Mouse (Mus musculus) retina, postnatal 1 day (tissue): ENCODE measurements around the gene Gch1.

ENCODE experiments used
- DNase-seq: peaks from one replicate; pipeline ENCODE4 v3.0.0-alpha.2; 2012

Gene Gch1

DNA sequence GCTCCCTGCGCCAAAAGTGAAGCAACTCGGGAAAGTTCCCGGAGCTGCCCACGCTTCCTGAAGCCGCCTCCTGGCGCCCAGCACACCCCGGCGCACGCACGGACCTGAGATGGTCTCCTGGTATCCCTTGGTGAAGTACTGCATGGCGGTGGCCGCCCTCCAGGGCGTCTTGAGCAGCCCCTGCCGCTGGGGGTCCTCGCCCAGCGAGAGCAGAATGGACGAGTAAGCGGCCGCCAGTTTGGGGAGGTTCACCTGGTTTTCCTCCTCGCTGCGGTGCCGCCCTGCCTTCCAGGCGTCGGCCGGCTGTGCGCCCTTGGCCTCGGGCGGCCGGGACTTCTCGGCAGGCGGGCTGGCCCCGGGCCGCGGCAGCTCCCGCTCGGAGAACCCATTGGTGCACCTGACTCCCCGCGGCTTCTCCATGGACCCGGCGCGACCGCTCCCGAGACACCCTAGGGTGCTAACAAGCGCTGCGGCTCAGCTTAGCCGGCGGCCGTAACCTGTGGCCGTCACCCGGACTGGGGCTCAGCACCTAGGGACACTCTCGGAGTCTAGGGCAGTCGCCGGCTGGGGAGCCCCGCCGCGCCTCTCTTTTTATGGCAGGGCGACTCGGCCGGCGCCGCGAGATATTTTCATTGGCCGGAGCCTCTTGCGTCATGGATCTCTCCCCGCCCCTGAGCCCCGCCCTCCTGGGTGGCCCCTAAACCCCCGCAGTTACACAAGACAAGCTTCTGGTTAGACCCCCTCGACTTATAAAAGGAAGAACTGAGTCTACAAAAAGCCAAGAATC, at the start of gene Gch1:
TSS of gene Gch1 (minus strand) at position 566 of the 787 bp plus-strand sequence.
- DNase-seq: peak; percentile 83

DNA sequence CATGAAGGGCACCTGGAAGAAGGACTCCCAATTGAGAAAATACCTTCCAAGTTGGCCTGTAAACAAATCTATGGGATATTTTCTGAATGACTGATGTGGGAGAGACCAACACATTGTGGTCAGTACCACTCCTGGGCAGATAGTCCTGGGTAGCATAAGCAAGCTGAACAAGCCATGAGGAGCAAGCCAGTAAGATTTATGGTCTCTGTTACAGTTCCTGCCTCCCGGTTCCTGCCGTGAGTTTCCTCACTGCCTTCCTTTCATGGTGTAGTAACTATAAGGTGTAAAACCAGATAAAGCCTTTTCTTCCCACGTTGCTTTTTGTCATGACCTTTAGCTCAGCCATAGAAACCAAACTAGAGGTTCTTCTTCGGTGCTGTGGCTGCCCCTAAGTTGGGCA, 48.1 kb upstream of the Gch1 start:
- no peak for DNase-seq

DNA sequence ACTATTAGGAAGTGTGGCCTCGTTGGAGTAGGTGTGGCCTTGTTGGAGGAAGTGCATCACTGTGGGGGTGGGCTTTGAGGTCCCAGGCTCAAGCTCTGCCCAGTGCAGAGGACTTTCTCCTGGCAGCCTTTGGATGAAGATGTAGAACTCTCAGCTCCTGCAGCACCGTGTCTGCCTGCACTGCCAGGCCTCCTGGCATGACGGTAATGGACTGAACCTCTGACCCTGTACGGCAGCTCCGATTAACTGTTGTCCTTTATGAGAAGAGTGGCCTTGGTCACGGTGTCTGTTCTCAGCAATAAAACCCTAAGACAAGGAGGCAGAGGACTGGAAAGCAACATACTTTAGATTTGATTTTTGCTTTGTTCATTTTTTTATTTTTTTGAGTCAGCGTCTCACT, 47.3 kb upstream of the Gch1 start:
- no peak for DNase-seq

DNA sequence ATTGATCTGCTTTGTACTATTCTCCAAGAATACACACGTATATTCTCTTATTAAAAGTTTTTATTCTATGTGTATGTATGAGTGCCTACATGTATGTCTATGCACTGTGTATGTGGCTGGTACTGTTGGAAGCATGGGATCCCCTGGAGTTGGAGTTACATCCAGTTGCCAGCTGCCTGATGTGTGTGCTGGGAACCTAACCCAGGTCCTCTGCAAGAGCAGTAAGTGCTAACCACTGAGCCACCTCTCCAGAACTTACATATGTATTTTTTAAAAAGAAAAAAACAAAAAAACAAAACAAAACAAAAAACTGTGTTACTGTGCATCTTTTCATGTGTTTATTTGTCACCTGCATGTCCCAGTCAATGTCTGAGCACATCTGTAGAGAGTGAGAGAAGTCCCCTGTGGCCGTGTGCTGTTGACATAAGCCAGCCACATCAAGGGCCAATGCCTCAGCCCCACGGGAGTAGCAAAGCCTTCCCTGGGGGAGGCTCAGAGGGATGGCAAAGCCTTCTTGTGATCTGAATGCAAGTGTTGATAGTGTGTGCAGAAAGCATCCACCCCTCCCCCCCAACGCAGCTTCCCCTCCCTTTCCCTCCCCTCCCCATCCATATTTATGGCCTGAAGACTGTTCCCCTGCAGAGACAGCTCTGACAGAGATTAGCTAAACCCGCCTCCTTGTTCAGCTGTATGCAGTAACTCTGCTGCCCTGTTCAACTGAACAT, 45.5 kb upstream of the Gch1 start:
- no peak for DNase-seq

DNA sequence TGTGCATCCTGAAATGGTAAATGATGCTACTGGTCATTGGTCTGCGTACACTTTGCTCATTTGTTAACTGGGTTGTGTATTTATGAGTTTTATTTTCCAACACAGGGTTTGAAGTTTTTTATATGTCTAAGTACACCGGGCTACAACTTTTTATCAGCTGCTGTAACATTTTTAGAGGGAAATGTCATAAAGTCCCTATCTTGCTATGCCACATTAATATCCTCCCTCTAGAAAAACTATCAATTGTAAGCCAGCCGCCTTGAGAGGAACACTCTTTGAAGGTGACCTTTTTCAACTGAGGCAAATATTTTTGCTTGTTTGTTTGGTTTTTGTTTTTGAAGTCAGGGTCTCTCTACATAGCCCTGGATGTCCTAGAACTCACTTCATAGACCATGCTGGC, 44.8 kb upstream of the Gch1 start:
- DNase-seq: no peak

DNA sequence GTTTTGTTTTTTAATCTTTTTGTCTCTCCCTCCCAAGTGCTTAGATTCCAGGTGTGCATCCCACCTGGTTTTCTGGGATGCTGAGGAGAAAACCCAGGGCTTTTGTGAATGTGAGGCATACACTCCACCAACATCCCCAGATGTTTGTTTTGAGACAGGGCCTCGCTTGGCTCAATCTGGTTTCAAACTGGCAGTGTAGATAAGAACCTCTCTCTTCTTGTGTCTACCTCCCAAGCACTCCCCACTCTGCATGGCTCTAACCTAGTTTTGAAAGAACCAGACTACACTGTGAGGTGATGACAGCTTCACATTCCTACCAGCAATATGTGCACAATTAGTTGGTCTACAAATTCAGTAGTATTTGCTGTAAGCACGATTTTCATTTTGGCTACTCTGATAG, 44.4 kb upstream of the Gch1 start:
- DNase-seq: no peak

DNA sequence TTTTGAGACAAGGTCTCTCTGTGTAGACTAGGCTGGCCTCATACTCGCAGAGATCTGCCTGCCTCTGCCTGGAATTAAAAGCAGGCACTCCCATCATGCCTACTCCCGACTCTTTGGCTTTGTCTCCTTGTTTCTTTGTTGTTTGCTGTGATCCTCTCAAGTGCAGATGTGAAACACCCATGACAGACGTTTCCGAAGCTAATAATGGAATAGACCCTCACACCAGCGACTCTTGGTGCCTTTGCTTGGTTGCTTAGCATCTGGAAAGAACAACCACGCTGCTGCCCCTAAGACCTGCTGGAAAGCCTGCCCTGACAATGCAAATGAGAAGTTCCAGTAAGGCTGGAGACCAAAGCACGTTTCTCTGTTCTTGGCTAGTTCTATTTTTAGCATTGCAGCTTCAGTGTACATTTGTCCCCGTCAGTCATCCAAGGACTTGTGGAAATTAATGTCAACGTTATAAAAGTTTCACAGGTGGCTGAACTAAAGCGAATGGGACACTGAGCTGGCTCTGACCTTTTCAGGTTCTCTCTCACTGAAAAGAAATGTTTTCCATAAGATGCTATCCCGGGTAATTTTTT, 40.7 kb upstream of the Gch1 start:
- no peak for DNase-seq

DNA sequence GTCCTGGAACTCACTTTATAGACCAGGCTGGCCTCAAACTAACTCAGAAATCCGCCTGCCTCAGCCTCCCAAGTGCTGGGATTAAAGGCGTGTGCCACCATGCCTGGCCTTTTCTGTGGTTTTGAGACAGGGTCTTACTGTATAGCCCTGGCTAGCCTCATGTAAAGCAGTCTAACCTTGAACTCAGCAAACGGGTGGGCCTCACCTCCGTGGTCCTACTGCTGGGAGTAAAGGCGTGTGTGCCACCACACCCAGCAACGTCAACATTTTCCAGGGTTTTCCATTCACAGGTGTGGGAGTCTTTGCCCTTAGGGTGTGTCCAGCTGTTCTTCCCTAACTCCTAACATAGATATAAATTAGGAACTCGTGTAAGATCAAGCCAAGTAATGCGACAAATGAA, 36.7 kb upstream of the Gch1 start:
- no peak for DNase-seq

DNA sequence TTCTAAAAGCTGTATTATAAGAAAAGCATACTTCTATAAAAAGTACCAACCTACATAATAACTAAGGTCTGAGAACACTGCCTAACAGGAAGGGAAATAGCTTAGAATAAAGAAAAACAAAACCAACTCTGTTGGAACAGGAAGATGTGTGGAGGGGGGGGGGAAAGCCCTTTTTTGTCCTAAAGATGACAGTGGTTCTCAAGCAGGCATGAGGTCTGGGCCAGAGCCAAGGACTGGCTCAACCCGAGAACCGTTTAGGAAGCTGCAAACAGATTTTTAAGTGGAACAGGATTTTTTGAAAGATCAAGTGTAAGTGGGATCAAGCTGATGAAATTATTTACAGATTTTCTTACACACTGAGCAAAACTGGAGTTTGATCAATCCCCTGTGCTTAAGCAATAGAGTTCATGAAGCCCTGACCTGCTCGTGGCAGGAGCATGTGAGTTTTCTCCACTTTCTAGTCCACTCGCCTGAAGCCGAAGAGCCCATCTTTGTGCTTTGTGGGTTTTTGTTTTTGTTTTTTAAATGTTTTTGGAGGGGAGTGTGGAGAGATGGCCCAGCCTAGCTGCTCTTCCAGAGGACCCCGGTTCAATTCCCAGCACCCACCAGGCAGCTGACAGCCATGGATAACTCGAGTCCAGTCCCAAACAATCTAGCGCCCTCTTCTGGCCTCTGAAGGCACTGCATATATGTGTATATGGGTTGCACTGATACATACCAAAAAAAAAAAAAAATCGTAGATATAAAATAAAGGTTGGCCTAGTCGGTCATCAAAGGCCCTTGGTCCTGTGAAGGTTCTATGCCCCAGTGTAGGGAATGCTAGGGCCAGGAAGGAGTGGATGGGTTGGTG, 35.5 kb upstream of the Gch1 start:
- no peak for DNase-seq

DNA sequence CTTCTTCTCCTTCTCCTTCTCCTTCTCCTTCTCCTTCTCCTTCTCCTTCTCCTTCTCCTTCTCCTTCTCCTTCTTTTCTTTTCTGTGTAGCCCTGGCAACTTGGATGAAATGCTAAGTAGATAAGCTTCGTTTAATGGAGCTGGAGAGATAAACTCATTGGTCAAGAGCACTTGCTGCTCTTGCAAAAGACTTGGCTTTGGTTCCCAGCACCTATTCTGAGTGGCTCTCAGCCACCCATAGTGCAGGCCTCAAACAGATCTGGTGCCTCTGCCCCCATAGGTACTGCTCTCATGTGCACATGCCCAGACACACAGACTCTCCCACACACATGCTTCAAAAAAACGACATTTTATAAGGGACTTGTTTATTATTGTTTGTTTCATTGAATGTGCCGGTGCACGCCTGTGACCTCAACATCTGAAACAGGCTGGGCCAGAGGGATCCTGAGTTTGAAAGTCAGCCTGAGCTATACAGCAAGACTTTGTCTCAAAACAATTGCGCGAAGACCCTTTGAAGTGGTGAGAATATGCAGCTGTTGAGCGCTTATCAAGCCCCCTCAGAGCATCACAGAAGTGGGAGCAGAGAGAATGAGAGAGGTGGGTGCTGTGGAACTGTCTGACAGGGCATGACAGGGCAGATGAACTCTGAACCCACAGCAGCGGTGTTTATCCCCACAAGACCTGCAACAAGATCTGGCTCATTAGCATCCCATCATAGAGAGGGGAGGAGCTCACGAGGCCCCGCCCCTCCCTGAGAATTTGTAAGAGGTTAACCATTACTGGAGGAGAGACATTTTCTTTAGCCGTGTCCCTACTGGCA, 33.6 kb upstream of the Gch1 start:
- no peak for DNase-seq

DNA sequence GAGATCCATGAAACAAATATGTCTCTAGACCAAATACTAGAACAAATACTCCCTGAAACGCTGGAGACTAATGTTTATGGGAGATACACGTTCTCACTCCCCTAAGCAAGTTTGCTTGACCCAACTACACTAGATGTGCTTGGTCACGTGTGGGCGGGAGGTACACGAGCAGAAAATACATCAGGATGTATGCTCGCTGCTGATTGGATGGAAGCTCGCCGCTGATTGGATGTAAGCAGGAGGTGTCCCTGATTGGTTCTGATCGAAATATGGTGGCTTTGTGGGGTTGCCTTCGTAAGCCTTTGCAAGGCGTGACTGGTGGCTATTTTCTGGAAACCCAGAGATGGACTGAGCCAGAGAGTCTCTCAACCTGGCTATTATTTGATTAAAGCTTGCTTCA, 32.4 kb upstream of the Gch1 start:
- no peak for DNase-seq

DNA sequence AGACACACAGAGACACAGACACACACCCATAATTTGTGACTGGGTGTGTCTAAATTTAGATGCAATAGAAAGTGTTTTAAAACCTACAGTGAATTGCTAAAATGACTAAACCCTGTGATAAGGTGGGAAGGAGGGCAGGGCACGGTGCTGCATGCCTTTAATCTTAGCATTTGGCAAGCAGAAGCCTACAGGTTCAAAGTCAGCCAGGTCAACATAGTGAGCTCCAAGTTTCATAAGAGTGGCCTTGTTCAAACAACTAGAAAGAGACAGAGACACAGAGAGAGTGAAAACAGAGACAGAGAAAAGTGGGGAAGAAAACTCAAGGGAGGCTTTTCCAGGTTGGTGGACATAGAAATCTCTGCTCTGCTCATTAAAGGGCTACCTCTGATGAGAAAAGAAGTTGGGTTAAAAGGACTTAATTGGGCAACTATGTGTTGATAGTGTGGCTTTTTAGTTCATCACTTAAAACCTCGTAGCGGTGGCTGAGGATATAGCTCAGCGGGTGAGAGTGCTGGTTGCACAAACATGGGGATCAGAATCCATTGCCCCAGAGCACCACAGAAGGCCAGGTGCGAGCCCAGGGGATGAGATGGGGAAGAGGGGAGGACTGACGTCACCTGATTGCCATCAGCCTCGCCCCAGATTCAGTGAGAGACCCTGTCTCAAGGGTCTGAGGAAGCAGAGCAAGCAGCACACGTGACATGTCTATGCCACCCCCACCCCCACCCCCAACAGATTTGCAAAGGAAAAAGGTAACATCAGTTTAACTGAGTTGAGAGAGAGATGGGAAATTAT, 31.2 kb upstream of the Gch1 start:
- DNase-seq: no peak

DNA sequence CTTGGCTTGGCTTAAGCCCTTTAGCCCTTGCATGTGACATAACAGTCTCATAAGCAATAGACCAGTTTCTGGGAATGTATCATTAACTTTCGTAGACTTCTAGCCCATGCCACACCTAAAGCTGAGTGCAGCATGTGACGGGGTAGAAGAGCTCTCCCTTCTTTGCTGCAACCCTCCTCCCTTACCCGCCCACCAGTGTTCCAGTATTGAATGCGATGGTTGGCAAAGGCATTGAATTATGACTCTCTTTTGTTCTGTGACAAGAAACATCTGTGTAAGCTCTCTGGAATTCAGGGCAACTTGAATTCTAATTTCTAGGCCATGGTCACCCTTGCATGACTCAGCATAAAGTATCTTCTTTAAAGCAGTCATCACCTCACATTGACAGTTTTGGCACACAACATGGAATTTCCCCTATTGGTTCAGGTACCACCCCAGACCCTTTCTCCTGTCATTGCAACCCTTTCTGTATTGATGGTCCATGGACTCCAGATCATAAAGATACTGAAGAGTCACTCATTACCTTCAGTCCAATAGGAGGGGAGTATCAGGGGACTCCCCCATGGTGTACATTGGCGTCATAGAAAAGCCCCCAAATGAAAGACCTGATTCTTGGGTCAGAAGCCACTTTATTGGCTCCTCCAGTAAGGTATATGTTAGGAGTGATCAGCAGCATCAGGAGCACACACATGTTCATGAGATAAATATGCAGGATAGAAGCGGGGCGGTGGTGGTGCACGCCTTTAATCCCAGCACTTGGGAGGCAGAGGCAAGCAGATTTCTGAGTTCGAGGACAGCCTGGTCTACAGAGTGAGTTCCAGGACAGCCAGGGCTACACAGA, 29.8 kb upstream of the Gch1 start:
- DNase-seq: no peak

DNA sequence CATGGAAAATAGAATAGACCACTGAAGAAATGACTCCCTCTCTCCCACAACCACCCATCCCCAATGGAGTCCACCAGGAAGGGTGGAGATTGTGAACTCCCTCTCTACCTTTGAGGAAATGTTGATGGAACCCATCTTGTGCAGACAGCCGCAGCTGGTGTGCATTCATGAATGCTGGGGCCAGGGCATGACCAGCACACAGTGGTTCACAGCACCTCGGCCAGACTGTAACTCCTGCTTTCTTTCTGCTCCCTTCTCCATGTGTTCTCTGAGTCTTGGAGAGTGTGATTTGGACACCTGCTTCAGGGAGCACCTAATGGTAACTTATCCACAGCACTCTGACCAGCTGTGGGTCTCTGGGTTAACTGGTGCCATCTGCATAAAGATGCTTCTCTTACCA, 27.3 kb upstream of the Gch1 start:
- DNase-seq: no peak

DNA sequence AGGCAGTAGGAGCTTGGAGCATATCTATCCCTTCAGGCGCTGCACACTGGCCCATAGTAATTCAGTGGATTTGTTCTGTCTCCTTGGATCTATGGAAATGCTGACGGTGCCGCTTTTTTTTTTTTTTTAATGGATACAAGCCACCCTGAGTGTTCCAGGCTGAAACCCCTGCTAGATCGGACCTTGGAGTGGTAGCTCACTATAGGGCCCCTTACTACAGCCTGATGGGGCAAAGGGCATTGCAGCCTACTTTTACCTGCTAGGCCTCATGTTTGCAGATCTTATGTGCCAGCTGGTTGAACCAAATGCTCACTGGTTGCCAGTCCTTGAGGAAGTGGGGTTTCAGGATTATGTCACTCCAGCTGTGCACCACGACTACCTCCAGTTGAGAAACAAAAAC, 25.2 kb upstream of the Gch1 start:
- DNase-seq: no peak

DNA sequence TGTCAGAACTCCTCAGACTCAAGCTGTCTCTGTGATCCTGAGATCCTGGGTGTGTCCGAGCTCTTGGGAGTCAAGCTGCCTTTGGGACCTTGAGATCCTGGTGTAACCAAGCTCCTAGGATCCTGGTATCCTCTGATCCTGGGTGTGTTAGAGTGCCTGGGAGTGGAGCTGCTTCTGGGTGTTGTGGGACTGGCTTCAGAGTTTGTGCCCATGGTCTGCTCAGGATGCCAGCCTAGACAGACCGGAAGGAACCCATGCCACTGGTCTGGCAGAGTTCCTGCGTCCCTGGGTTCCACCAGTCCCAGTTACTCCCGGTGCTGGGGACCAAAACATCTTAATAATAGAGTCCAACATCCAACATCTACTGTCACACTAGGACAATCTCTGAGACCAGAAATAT, 24.1 kb upstream of the Gch1 start:
- DNase-seq: no peak

DNA sequence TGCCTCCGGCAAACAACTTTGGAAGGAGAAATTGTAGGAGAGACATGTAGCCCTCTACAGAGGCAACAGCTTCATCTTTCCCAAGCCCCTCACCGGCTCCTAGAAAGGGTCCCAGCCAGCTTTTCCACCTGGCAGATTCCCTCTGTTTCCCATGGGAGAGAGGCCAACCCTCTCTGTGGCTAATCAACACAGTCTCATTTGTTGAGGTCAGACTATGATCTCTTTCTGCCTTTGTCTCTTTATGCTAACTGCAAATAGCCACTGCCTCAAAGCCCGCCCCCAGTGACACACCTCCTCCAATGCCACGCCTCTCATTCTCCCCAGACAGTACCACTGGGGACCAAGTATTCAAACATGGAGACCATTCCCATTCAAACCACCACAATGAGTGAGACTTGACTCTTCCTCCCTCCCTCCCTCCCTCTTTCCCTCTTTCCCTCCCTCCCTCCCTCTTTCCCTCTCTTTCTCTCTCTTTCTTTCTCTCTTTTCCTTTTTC, 20.5 kb upstream of the Gch1 start:
- DNase-seq: no peak

DNA sequence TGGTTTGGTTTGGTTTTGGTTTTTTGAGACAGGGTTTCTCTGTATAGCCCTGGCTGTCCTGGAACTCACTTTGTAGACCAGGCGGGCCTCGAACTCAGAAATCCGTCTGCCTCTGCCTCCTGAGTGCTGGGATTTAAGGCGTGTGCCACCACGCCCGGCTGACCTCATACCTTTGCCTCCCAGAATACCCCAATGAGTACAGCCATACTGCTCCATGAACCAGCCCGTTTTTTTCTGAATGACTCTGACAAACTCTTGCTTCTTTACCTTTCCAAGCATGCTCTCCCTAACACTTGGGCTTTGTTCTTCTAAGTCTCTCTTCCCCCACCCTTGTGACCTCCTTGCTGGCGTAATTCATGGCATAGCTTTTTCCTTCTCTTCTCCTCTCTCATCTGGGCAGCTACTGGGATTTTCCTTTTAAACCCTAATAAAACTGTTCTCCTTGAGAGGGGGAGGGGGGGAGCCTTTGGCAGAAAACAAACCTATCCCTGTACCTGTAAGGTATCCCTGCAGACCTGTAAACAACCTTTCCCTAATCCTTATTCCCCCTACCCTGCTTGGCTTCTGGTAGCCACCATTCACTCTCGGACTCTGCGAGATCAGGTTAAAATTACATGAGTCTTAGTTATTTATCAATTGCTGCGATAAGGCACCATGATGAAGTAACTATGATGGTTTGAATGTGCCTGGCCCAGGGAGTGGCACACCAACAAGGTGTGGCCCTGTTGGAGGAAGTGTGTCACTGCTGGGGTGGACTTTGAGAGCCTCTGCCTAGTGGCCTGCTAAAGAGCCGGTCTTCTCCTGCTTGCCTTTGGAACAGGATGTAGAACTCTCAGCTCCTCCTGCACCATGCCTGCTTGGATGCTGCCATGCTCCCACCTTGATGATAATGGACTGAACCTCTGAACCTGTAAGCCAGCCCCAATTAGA, 19.6 kb upstream of the Gch1 start:
- no peak for DNase-seq

DNA sequence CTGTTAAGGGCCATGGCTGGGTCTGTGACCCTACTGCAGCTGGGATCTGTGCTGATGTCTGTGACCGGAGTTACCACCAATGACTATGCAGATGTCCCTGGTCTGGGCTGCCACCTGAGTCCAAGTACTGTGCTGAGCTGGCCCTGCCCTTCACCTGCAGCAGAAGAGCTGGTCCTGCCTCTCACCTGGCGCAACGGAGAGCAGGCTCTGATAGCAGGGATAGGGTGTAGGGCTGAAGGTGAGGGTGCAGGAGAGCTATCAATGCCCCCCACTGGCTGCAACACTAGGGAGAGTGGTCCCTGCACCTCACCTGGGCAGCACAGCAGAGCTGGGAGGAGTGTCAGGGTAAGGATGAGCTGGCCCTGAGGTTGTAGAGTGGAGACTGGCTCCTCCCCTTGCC, 17.4 kb upstream of the Gch1 start:
- no peak for DNase-seq
